Mouse (Mus musculus) cerebellum, adult 8-10 months (tissue): ENCODE data around the gene Smpdl3b.

ENCODE experiments used
- DNase-seq: peaks from one replicate; pipeline ENCODE4 v3.0.0; 2022

Gene Smpdl3b

DNA sequence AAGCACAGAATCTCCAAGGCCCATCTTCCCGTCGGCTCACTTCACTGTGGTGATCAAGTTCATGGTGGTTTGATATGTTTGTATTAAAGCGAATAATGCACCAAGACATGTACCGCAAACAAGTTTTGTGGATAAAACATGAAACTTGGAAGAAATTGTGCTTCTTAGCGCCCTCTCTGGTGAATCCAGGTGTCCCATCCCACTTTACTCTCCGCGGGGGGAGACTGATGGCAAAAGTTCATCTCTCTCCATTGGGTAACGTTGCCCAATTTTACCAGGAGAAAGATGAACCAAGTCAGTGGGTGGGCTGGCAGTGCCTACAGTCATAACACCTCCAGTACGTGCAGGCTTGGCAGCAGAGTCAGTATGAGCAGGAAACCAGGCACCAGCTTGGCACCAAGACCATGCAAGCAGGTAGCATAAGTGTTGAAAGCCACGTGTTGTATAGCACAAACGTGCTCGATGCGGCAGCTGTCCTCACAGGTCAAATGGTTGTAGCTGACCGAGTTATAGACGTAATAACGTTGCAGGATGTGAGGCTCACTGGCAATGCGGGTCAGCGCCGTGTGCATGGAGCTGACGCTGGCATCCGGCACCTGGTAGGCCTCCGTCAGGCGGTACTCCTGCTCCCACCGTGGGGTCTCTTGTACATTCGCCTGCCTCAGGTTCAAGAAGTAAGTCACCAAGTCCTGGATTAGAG lies 23.8 kb downstream of the Smpdl3b start:
- no peak for DNase-seq

DNA sequence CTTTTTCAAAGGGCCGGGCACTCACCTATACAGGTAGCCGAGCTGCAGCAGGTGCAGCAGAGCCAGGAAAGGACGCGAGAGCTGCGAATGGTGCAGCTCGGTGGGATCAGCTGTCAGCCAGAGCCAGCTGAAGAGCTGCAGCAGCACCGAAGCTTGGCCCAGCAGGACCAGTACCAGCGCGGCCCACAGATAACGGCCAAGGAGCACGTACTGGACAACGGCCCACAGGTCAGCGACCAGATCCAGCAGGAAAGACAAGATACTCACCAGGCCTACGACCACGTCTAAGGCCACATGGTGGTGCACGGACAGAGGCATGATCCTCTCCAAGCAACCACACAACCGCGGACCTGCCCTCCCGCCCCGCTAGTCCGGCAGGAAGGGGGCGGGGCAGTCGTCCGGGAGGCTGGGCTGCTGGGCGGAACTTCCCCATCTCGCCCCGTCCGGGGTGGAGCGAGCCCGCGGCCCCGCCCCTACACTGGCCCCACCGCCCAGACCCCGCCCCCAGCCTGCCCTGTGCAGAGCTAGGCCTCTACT lies 24.8 kb downstream of the Smpdl3b start, which contains the start of gene Xkr8:
TSS of gene Xkr8 (minus strand) at position 399 of the 537 bp plus-strand sequence.
- peak; percentile 78 for DNase-seq

DNA sequence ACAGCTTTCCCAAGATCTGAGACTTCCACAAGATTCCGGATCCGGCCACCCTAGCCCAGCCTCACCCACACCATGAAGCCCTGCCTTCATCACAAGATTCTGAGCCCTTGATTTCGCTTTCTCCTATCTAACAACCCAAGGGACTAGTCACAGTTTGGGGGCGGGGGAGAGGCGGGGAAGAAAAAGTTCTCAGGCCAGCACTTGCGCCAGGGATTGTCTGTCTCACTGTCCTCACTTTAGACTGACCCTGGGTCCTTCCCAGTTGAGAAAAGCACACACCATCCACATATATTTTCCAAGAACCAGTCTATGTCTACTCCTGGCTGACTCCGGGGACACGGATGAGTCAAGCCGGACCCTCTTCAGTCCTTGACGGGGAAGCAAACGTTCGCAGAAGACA lies 25.4 kb downstream of the Smpdl3b start:
- DNase-seq: no peak

DNA sequence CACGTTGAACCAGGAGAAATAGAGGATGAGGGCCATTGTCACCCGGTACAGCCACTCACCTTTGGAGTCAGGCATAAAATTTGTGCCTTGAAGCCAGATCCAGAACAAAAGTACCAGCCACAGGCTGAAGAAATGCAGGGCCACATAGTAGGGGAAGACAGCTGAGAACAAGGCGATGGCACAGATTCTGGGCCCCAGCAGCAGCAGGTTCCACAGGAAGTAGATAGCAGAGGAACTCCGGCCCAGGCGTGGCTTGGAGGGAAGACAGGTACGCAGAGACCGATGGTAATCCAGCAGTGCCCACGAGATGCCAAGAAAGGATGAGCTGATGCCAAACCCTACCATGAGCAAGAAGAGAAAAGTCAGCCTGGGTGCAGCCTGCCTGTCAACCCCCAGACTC lies 28.8 kb downstream of the Smpdl3b start:
- no peak for DNase-seq

DNA sequence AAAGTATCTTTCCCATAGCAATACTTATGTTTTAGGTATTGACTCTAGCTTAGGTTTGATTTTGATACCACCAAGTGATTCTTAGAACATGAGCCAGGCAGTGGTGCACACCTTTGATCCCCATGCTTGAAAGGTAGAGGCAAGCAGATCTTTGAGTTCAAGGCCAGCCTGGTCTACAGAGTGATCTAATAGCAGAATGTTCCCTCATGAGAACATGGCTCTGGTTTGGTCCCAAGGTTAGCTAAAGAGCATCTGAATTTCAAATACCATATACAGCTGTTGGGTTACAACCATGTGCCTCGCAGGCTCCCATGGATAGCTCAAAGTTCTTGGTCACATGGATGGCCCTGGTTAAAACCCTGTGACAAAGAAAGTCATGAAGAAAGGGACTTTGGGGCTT lies 38.8 kb downstream of the Smpdl3b start:
- no peak for DNase-seq

DNA sequence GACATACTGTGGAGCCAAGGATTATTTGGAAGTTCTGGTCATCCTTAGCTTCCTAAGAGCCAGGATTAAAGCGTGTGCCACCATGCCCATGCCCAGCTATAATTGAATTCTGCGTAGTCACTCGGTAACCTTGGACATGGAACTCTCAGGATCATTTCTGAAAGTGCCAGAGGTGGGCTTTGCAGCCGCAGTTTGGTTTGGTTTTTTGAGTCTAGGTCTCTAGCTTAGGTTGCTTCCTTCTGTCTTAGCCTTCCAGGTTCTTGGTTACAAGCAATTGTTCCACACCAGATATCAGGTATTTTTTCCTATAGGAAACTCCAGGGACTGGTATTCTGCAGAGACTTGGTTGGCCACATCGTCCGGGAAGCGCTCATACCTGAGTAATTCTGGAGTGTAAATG lies 43.9 kb downstream of the Smpdl3b start:
- no peak for DNase-seq

DNA sequence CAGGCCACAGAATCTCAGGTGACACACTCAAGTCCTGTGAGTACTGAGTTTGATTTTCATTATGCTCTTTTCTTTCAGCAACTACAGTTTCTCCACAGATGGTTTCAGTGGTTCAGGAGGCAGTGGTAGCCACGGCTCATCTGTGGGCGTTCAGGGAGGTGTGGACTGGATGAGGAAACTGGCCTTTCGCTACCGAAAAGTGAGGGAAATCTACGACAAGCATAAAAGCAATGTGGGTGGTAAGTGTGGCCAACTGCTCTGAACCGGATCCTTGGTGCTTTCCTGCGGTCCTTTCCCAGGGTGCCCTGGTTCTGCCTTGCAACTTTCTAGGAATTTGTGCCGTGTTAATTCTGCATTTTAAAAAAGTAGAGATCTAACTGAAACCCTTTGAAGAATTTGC lies 50.2 kb downstream of the Smpdl3b start:
- DNase-seq: no peak

DNA sequence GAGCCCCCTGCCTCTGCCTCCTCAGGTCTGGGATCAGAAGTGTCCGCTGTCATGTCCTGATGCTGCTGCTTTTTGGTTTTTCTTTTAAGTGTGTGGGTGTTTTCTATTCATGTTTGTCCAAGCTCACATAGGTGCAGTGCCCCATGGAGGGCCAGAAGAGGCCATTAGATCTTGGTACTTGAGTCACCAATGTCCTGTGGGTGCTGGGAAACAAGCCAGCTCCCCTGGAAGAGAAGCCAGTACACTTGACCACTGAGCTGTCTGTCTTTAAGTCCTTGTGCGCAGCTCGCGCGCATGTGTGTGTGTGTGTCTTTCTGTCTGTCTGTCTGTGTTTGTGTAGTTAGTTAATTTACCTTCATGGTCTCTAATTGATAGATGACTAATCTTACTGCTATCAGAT lies 55.0 kb downstream of the Smpdl3b start:
- no peak for DNase-seq

DNA sequence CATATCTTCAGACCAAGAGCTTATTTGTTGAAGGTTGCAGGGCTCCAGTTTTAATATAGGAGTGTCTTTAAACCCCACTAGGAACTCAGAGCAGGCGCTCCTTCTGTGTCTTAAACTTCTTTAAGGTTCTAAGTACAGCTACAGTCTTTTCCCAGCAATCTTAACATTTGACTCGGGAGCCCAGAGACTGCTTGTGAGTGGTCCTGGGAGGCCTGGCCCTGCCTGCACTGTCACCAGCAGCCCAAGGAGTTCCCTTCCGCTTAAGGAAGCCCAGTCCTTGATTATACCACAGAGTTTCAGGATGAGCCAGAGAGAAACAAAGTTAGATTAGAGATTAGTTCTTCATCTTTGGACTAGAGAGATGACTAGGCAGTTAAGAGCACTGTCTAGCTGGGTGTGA lies 63.7 kb downstream of the Smpdl3b start:
- no peak for DNase-seq

DNA sequence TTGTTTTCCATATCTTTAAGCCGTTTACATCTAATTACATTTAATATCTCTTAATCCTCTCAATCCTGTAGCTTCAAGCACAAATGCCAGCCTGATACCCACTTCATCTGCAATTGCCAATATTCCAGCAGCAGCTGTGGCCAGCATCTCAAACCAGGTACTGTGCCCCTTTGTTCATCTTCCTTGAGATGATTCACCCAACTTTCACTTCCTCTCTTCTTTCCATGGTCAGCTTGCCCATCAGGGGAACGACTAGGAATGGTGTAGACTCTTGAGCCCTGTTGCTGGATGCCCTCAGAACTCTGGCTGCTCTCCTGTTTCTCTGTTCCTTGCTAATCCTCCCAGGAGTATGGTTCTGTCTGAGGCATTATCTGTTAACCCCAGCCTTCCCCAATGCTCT lies 67.4 kb downstream of the Smpdl3b start:
- DNase-seq: no peak
